Mouse (Mus musculus): Measurements from ENCODE around the gene Gm11114. TPM values are rescaled to one million over a fixed set of nuclear protein-coding genes. Genes with fewer than 3 reads are reported as not detected.

Gm11114 gene
- total and polyA plus RNA-seq, 3 experiments = not detected

- H3K4me3 ChIP-seq (ENCODE audit: control insufficient read depth in 1 of 2, insufficient read depth in 1 of 2, low read depth in 2 of 2, low read length in 2 of 2) = no peak overlapping the region
- no peak overlapping the region for H3K27ac ChIP-seq (ENCODE audit: control insufficient read depth, low read depth, low read length)
- H3K9me3 ChIP-seq (replicated peaks; ENCODE audit: insufficient read depth, low read length) = no peaks in the 10 kb centered on the region
- no peaks in the 10 kb centered on the region for H3K79me2 ChIP-seq (ENCODE audit: control insufficient read depth, insufficient read depth, low read length, poor library complexity)
- no peak for DNase-seq (ENCODE audit: low read depth, low spot score)
- H3K4me1 ChIP-seq (ENCODE audit: control insufficient read depth in 1 of 2, insufficient read depth in 2 of 2, low read length in 2 of 2) = peaks cover 7 to 13% of the 10 kb centered on the region in 2 experiments
- no peaks in the 10 kb centered on the region for H3K27me3 ChIP-seq (ENCODE audit: control insufficient read depth in 1 of 2, insufficient read depth in 2 of 2, low read length in 2 of 2)
- peaks cover 0 to 19% of the 10 kb centered on the region in 2 experiments; a peak in 2 of 4 replicates for H3K36me3 ChIP-seq (ENCODE audit: control insufficient read depth in 1 of 2, insufficient read depth in 2 of 2, low read length in 2 of 2)
- no peak overlapping the region for H3K9ac ChIP-seq (ENCODE audit: control insufficient read depth, low read depth, low read length, poor library complexity, severe bottlenecking)
- TF ChIP-seq HCFC1 (IDR thresholded peaks at IDR 0.05; ENCODE audit: low read depth, low read length) = no peak
- no peak for TF ChIP-seq ZKSCAN1 (IDR thresholded peaks at IDR 0.05; ENCODE audit: low read depth, low read length)
- no peak for TF ChIP-seq TCF12 (IDR thresholded peaks at IDR 0.05; ENCODE audit: low read depth, low read length)
- no peak for TF ChIP-seq KAT2A (conservative IDR thresholded peaks at IDR 0.05; ENCODE audit: low read depth, low read length)
Measured at GRCm38 (mm10) chr9:85336046-85336445, 23.5 kb downstream of the Gm11114 start.

DNA sequence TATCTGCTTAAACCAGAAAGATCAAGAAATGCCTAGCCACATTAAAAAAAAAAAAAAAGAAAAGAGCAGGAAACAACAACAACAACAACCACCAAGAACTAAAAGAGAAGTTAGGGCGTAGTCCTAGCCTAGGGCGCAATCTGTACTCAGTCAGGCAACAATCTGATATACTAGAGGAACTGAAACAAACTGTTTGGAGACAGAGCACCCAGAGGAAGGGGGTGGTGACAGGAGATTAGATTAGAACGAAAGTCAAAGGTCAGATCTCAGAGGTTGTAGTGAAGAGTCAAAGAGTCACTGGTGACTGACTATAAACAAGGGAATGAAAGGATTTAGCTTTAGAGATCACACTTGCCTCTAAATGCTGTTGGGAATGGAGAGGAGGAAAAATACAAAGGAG, 27.7 kb downstream of the Gm11114 start:
- TF ChIP-seq TAL1 (IDR thresholded peaks at IDR 0.05; ENCODE audit: low read length) = peak; percentile 72
- TF ChIP-seq RCOR1 (IDR thresholded peaks at IDR 0.05; ENCODE audit: low read depth, low read length) = peak; percentile 99
- peak; percentile 94 for TF ChIP-seq TCF12 (IDR thresholded peaks at IDR 0.05; ENCODE audit: low read depth, low read length)
- peak; percentile 72 for TF ChIP-seq SIN3A (IDR thresholded peaks at IDR 0.05; ENCODE audit: low read length)
- TF ChIP-seq CHD2 (IDR thresholded peaks at IDR 0.05; ENCODE audit: low read length) = peak; percentile 16; the same call in 1 of the 2 replicates
- peak; percentile 24; the same call in 1 of the 2 replicates for TF ChIP-seq MAFK (IDR thresholded peaks at IDR 0.05; ENCODE audit: borderline replicate concordance, low read depth, low read length)
- 0 out of 2 replicates have a peak, but pooled peaks have one; percentile 25 for TF ChIP-seq JUND (IDR thresholded peaks at IDR 0.05; ENCODE audit: low read depth, low read length)
- peak; percentile 7; the same call in 1 of the 2 replicates for TF ChIP-seq BHLHE40 (IDR thresholded peaks at IDR 0.05; ENCODE audit: borderline replicate concordance, low read depth, low read length)
- no peak for TF ChIP-seq ZC3H11A (IDR thresholded peaks at IDR 0.05; ENCODE audit: low read depth, low read length)
- TF ChIP-seq MAX (IDR thresholded peaks at IDR 0.05; ENCODE audit: low read length) = 0 out of 2 replicates have a peak, but pooled peaks have one; percentile 29
- TF ChIP-seq KAT2A (conservative IDR thresholded peaks at IDR 0.05; ENCODE audit: low read depth, low read length) = no peak
- TF ChIP-seq MYB (IDR thresholded peaks at IDR 0.05; ENCODE audit: low read depth, low read length) = peak; percentile 96
- TF ChIP-seq GATA1 (IDR thresholded peaks at IDR 0.05; ENCODE audit: low read depth, low read length) = peak; percentile 97
- TF ChIP-seq ZNF384 (IDR thresholded peaks at IDR 0.05; ENCODE audit: low read depth, low read length) = peak; percentile 84
- TF ChIP-seq ZMIZ1 (IDR thresholded peaks at IDR 0.05; ENCODE audit: low read depth, low read length) = no peak
- peak; percentile 90 for TF ChIP-seq ETS1 (IDR thresholded peaks at IDR 0.05; ENCODE audit: low read depth, low read length)
- TF ChIP-seq UBTF (IDR thresholded peaks at IDR 0.05; ENCODE audit: borderline replicate concordance, insufficient read depth, low read depth, low read length) = no peak
- peak; percentile 96 to 98 for TF ChIP-seq EP300 (IDR thresholded peaks at IDR 0.05; ENCODE audit: low read depth in 1 of 2, low read length in 2 of 2)
- Histone ChIP-seq H3K4me1 (ENCODE audit: control insufficient read depth in 1 of 2, insufficient read depth in 2 of 2, low read length in 2 of 2) (peaks cover 17 to 25% of the 10 kb centered on the region in 2 experiments), H3K9me3 (replicated peaks; ENCODE audit: insufficient read depth, low read length) (no peaks in the 10 kb centered on the region), H3K27me3 (ENCODE audit: control insufficient read depth in 1 of 2, insufficient read depth in 2 of 2, low read length in 2 of 2) (no peaks in the 10 kb centered on the region), H3K79me2 (ENCODE audit: control insufficient read depth, insufficient read depth, low read length, poor library complexity) (no peaks in the 10 kb centered on the region), H3K36me3 (ENCODE audit: control insufficient read depth in 1 of 2, insufficient read depth in 2 of 2, low read length in 2 of 2) (peaks cover 0 to 44% of the 10 kb centered on the region in 2 experiments; a peak in 2 of 4 replicates), H3K27ac (ENCODE audit: control insufficient read depth, low read depth, low read length) (no peak overlapping the region; the same call in 1 of the 2 replicates), H3K4me3 (ENCODE audit: control insufficient read depth in 1 of 2, insufficient read depth in 1 of 2, low read depth in 2 of 2, low read length in 2 of 2) (no peak overlapping the region), H3K9ac (ENCODE audit: control insufficient read depth, low read depth, low read length, poor library complexity, severe bottlenecking) (no peak overlapping the region)
- DNase-seq (ENCODE audit: low read depth, low spot score) = peak; percentile 78

All from MEL (cell line).